Mouse (Mus musculus) forebrain, embryonic 11.5 days (tissue): ENCODE data around the gene Tmem179. TPM values are rescaled to one million over a fixed set of nuclear protein-coding genes. Genes with fewer than 3 reads are reported as not detected.

ENCODE experiments used
- ATAC-seq: fragments of 200-750 bp; cut with Nextera tagmentation; replicated peaks from 2 replicates; pipeline ENCODE4 v1.8.0; 2017; ENCODE audit warnings: moderate TSS enrichment; ENCODE audit not compliant: low FRiP score
- DNase-seq: peaks from one replicate; pipeline ENCODE4 v3.0.0-alpha.2; 2017; ENCODE audit warnings: low spot score
- H3K27ac ChIP-seq: fragments of 300-500 bp; sonication (generic); 2 replicates; pipeline ENCODE4 v1.5.1; 2014; ENCODE audit warnings: low read depth, low read length
- H3K27me3 ChIP-seq: fragments of 300-500 bp; sonication (generic); 2 replicates; pipeline ENCODE4 v1.6.1; 2014; ENCODE audit warnings: mild to moderate bottlenecking, low read length, mixed read lengths; ENCODE audit not compliant: control insufficient read depth, insufficient read depth
- H3K36me3 ChIP-seq: fragments of 300-500 bp; sonication (generic); 2 replicates; pipeline ENCODE4 v1.6.1; 2014; ENCODE audit warnings: mild to moderate bottlenecking, low read length, moderate library complexity, mixed read lengths; ENCODE audit not compliant: control insufficient read depth, insufficient read depth
- H3K4me1 ChIP-seq: fragments of 300-500 bp; sonication (generic); replicated peaks from 2 replicates; pipeline ENCODE4 v1.6.1; 2014; ENCODE audit warnings: low read length, mixed read lengths; ENCODE audit not compliant: control insufficient read depth, insufficient read depth
- H3K4me2 ChIP-seq: fragments of 300-500 bp; sonication (generic); 2 replicates; pipeline ENCODE4 v1.6.1; 2014; ENCODE audit warnings: low read depth, mild to moderate bottlenecking, low read length, moderate library complexity, mixed read lengths; ENCODE audit not compliant: severe bottlenecking
- H3K4me3 ChIP-seq: fragments of 300-500 bp; sonication (generic); 2 replicates; pipeline ENCODE4 v1.5.1; 2014; ENCODE audit warnings: low read depth, low read length
- H3K9ac ChIP-seq: fragments of 300-500 bp; sonication (generic); 2 replicates; pipeline ENCODE4 v1.6.1; 2014; ENCODE audit warnings: low read length
- H3K9me3 ChIP-seq: fragments of 300-500 bp; sonication (generic); 2 replicates; pipeline ENCODE4 v1.6.1; 2016; ENCODE audit warnings: low read length, mixed read lengths; ENCODE audit not compliant: control insufficient read depth
- WGBS: fragments of 180-500 bp; shearing (Covaris S2); extraction: QIAGEN DNeasy Blood & Tissue Kit; methylation state at CpG from one replicate; pipeline ENCODE4 v1.1.7; 2014; 5-methylcytosine and 5-hydroxymethylcytosine counted together
- polyA plus RNA-seq: library from polyadenylated mRNA; unstranded; fragments of >200 nt; fragmentation: Nextera tagmentation; extraction: Ambion mirVana; gene quantifications from 2 replicates; pipeline ENCODE4 v1.2.1, GENCODE M21; 2014

Tmem179 gene
- polyA plus RNA-seq, 1 experiment from 2014 or later, result 3.1 TPM

DNA sequence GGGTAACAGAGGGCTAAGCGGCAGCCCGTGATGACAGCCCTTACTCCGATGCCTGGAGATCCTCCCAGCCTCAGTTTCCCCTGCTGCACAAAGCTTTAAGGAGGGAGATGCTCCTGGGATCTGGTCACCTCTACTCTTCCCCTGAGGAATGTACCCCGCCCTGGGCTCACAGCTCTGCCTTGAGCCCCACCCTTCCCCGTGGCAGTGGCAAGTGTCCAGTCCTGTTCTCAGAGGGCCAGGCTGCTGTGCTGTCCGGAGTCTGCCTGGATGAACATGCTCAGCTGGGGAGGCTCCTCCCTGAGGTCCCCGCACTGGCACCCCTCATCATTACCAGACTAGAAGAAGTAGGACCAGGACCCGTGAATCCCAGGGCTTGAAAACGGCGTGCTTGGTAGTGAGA is 49.2 kb downstream of the Tmem179 start:
- DNase-seq, result no peak
- WGBS, result 89% methylated on average over 10 of the region's 10 CpGs
- peaks cover 18% of the 10 kb centered on the region; the same call in 1 of the 2 replicates for H3K4me1 ChIP-seq
- no peaks in the 10 kb centered on the region for H3K27me3 ChIP-seq
- no peak for ATAC-seq
- H3K4me2 ChIP-seq, result no peak overlapping the region
- no peaks in the 10 kb centered on the region for H3K36me3 ChIP-seq
- no peak overlapping the region for H3K9ac ChIP-seq
- H3K9me3 ChIP-seq, result no peaks in the 10 kb centered on the region
- no peak overlapping the region for H3K4me3 ChIP-seq
- H3K27ac ChIP-seq, result no peak overlapping the region

DNA sequence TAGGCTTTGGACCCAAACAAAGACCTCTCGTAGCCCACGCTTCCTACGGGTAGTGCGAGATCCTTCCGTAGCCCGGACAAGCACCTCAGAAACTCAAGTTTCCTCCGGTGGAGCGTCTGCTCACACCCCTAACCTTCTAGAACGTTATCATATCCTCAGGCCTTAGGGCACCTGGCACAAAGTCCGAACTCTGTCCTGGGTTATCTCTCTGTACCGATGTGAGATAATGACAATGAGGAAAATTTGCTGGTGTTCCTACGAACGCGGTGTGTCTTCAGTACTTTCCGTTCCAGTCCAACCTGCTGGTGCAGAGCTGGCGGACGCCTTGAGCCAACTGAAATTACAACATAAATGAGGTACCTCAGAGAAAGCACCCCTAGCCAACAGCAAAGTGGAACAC is 50.6 kb downstream of the Tmem179 start:
- H3K27me3 ChIP-seq, result no peaks in the 10 kb centered on the region
- ATAC-seq (no peak), DNase-seq (no peak)
- WGBS, result 94% methylated on average over 17 of the region's 17 CpGs
- H3K4me3 ChIP-seq, result no peak overlapping the region
- peaks cover 18% of the 10 kb centered on the region; the same call in 1 of the 2 replicates for H3K4me1 ChIP-seq
- no peaks in the 10 kb centered on the region for H3K36me3 ChIP-seq
- no peak overlapping the region for H3K9ac ChIP-seq
- H3K9me3 ChIP-seq, result no peaks in the 10 kb centered on the region
- no peak overlapping the region for H3K27ac ChIP-seq
- no peak overlapping the region for H3K4me2 ChIP-seq

DNA sequence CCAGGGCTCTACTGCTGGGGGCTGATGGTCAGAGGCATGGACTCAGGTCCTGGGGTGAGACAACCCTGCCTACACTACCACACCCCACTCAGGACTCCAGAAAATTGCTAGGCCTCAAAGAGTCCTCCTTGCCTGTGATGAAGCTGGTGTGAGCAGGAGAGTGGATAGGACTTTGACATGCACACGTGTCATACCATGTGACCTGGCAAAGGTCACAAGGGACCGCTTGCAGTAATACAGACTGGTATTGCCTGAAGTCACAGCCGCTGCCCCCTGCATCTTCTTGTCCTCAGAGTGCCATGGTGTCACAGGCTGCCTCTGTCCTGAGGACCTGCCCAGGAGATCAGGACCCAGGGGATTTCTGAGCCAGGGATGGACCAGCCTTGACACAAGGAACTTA is 52.0 kb downstream of the Tmem179 start:
- WGBS, result 75% methylated on average over 3 of the region's 3 CpGs
- Histone ChIP-seq H3K9ac (no peak overlapping the region), H3K4me3 (no peak overlapping the region), H3K4me1 (peaks cover 5% of the 10 kb centered on the region; the same call in 1 of the 2 replicates), H3K9me3 (no peaks in the 10 kb centered on the region), H3K4me2 (no peak overlapping the region), H3K36me3 (no peaks in the 10 kb centered on the region), H3K27ac (no peak overlapping the region), H3K27me3 (no peaks in the 10 kb centered on the region)
- ATAC-seq, result no peak
- DNase-seq, result no peak

DNA sequence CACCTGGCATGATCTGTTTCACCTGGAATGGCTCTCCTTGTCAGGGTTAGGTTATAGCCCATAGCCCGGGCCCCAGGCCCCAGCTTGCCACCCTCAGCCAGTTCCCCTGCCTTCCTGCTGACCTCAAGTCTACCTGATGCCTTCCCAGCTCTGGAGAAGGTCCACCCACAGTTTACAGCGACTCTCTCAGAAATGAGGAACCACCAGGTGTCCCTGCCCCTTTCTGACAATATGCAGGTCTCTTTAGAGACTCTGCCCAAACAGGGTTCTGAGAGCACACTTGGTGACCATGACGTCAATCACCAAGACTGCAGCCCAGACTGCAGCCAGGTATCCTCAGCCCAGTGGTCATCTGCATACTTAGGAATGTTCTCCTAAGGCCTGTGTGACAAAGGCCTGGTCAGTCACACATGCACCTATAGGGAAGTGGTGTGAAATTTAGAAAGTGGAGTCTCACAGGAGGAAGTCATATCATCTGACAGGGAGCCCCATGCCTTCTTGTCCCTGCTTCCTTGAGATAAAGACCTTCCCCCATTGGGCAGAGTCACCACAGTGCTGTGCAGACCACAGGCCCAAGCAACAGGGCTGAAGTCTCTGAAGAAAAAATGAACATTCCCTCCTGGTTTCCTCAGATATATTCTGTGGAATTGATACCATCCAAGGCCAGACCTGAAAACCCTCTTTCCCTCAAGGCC is 52.6 kb downstream of the Tmem179 start:
- Histone ChIP-seq H3K4me1 (peaks cover 2% of the 10 kb centered on the region; the same call in 1 of the 2 replicates), H3K27me3 (no peaks in the 10 kb centered on the region), H3K4me3 (no peak overlapping the region), H3K27ac (no peak overlapping the region), H3K4me2 (no peak overlapping the region), H3K9ac (no peak overlapping the region), H3K36me3 (no peaks in the 10 kb centered on the region), H3K9me3 (no peaks in the 10 kb centered on the region)
- no peak for ATAC-seq
- WGBS, result 86% methylated on average over 3 of the region's 3 CpGs
- DNase-seq, result no peak

DNA sequence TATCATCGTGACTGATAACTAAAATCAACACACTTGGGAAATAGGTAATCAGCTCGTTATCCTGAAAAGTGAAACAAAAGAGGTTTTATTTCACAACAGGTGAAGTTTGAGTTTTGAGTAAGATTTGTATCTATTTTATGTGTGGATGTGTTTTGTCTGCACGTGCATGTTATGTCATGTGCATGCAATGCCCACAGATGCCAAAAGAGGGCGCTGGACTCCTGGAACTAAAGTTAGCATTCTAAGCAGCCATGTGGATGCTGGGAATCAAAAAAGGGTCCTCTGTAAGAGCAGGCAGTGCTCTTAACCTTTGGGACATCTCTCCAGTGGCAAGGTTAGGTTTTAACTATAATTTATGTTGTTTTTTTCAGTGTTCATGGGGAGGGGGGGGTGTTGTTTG is 53.3 kb downstream of the Tmem179 start:
- ATAC-seq, result no peak
- Histone ChIP-seq H3K4me1 (peaks cover 2% of the 10 kb centered on the region; the same call in 1 of the 2 replicates), H3K4me3 (no peak overlapping the region), H3K36me3 (no peaks in the 10 kb centered on the region), H3K27me3 (no peaks in the 10 kb centered on the region), H3K27ac (no peak overlapping the region), H3K9ac (no peak overlapping the region), H3K9me3 (no peaks in the 10 kb centered on the region), H3K4me2 (no peak overlapping the region)
- no peak for DNase-seq
- WGBS, result 82% methylated on average over 4 of the region's 4 CpGs

DNA sequence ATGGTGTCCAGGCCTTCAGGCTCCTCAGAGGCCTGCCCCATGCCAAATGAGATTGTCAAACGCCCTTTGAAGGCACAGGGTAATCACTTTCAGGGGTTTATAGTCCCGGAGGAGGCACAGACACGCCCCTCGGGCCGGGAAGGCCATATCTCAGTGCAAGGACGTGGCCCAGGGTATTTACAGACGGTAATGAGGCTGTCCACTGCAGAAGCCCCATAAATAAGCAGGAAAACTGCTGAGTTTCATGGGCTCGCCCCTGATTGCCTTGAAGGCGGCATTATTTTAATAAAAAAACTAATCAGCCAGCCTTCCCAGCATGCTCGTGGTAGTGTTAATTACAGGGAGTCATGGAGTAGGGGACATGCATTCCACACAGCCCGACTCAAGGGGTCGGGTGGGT is 54.1 kb downstream of the Tmem179 start:
- peaks cover 6% of the 10 kb centered on the region; the same call in 1 of the 2 replicates for H3K4me1 ChIP-seq

DNA sequence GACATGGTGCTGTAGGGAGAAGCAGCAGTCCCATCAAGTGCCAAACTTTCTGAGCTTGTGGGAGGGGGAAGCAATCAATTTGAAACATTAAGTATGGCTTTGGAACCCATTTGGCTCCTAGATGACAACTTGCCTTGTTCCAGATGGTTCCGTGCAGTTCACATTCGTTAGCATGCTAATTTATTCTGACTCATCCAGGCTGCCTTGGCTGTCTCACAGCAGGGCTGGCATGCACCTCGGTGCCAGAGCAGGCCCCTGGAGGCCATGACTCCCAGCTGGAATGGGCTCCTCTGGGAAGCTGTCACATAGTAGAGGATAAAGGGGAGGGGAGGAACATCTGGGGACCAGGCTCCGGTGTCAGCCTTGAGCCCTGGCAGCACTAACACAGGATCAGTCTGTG is 58.7 kb downstream of the Tmem179 start:
- Histone ChIP-seq H3K27ac (no peak overlapping the region), H3K4me2 (no peak overlapping the region), H3K4me1 (peaks cover 4% of the 10 kb centered on the region; the same call in 1 of the 2 replicates), H3K27me3 (no peaks in the 10 kb centered on the region), H3K4me3 (no peak overlapping the region), H3K9ac (no peak overlapping the region), H3K36me3 (no peaks in the 10 kb centered on the region), H3K9me3 (no peaks in the 10 kb centered on the region)
- 41% methylated on average over 4 of the region's 4 CpGs for WGBS
- DNase-seq (no peak), ATAC-seq (peak; percentile 73)

More for the DNA sequence above, 54.1 kb downstream of the Tmem179 start:
- Histone ChIP-seq H3K4me3 (no peak overlapping the region), H3K4me2 (no peak overlapping the region), H3K9me3 (no peaks in the 10 kb centered on the region), H3K36me3 (no peaks in the 10 kb centered on the region), H3K27me3 (no peaks in the 10 kb centered on the region), H3K27ac (no peak overlapping the region), H3K9ac (no peak overlapping the region)
- DNase-seq (no peak), ATAC-seq (no peak)
- 71% methylated on average over 12 of the region's 12 CpGs for WGBS

DNA sequence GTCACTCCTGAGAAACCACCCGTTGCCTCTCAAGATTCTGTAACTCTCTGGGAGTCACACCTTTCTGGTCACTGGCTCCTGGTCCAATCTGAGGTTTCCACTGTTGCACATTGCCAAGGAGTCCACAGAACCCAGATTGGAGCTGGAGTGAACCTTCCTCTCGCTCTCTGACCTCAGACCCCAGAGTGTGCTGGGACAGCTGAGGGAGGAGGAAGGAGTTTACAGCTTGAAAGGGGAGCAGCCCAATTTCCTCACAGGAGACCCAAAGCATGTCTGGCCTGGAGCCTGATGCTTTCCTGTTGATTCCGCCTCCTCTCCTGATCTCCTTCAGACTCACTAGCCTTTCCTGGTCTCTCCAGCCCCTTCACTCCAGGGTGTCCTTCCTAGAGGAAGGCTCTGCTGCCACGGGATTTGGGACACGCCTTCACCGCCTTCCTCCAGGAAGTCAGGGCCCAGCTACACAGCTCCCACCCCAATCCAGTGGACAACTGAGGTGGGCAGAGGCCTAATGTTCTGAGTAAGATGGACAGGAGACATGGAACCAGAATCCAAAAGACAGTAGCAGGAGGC is 60.3 kb downstream of the Tmem179 start:
- no peak overlapping the region for H3K9ac ChIP-seq
- no peaks in the 10 kb centered on the region for H3K36me3 ChIP-seq
- no peaks in the 10 kb centered on the region for H3K27me3 ChIP-seq
- H3K4me1 ChIP-seq, result peaks cover 4% of the 10 kb centered on the region; the same call in 1 of the 2 replicates
- no peak overlapping the region for H3K4me2 ChIP-seq
- no peak for DNase-seq
- ATAC-seq, result no peak
- H3K27ac ChIP-seq, result no peak overlapping the region
- 78% methylated on average over 6 of the region's 6 CpGs for WGBS
- no peaks in the 10 kb centered on the region for H3K9me3 ChIP-seq
- H3K4me3 ChIP-seq, result no peak overlapping the region

DNA sequence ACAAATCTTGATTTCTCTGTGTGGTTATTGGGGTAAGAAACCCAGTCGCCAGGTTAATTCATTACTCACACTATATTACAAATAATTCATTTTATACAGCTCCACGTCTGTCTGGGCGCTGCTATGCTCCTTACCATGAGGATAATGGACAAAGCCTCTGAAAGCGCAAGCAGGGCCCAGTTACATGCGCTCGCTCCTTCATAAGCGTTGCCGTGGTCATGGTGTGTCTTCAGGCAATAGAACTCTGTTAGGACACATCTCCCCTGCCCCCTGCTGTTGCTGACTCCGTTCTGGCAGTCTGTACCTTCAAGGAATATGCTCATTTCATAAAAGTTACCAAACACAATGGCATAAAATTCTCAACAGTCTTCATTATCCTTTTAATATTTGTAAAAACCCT is 64.7 kb downstream of the Tmem179 start:
- 88% methylated on average over 9 of the region's 9 CpGs for WGBS
- ATAC-seq, result no peak

More for the DNA sequence above, 64.7 kb downstream of the Tmem179 start:
- Histone ChIP-seq H3K27me3 (no peaks in the 10 kb centered on the region), H3K9ac (no peak overlapping the region), H3K27ac (no peak overlapping the region), H3K36me3 (no peaks in the 10 kb centered on the region), H3K4me1 (peaks cover 4% of the 10 kb centered on the region; the same call in 1 of the 2 replicates), H3K4me3 (no peak overlapping the region), H3K4me2 (no peak overlapping the region), H3K9me3 (no peaks in the 10 kb centered on the region)
- no peak for DNase-seq
